Mouse (Mus musculus) heart, postnatal 0 days (tissue): ENCODE measurements around the gene Slc48a1.

Experiments
- CTCF ChIP-seq: IDR thresholded peaks from 2 replicates; pipeline ENCODE4 v1.5.1; 2016; ENCODE audit warnings: antibody characterized with exemption, control low read depth, low read depth
- EP300 ChIP-seq: IDR thresholded peaks from 2 replicates; pipeline ENCODE4 v1.6.1; 2016; ENCODE audit warnings: antibody characterized with exemption, low read depth

GRCm38 (mm10) chr15:97807867-97808266 is 29.5 kb downstream of the Slc48a1 start:
- TF ChIP-seq CTCF: no peak
- no peak for TF ChIP-seq EP300
